Mouse (Mus musculus) thymus, postnatal 4 days (tissue): ENCODE measurements at regions not wholly inside any gene's neighbourhood (a gene's known extent, or its start where the extent isn't known, plus 50 kb on each side); places are given as distances from the start of the nearest gene placed in this dataset.

Source experiments
- DNase-seq: peaks from one replicate; pipeline ENCODE4 v3.0.0; 2021

- no peak for DNase-seq
Measured at GRCm38 (mm10) chr3:154513566-154513965, 82.9 kb upstream of the Cryz start.

GRCm38 (mm10) chr3:154510160-154510559 is 86.4 kb upstream of the Cryz start:
- DNase-seq, result no peak

GRCm38 (mm10) chr3:154509394-154509793 is 87.1 kb upstream of the Cryz start:
- peak; percentile 27 for DNase-seq

GRCm38 (mm10) chr3:154493387-154493920 is 103.1 kb upstream of the Cryz start:
- no peak for DNase-seq

GRCm38 (mm10) chr3:154472426-154472825 is 124.1 kb upstream of the Cryz start:
- no peak for DNase-seq

GRCm38 (mm10) chr3:154467581-154468374 is 128.7 kb upstream of the Cryz start:
- no peak for DNase-seq

GRCm38 (mm10) chr3:154458208-154458607 is 127.7 kb upstream of the Lhx8 start:
- peak; percentile 22 for DNase-seq

- DNase-seq, result no peak
Measured at GRCm38 (mm10) chr3:154453025-154453424, 122.6 kb upstream of the Lhx8 start.

- no peak for DNase-seq
Measured at GRCm38 (mm10) chr3:154452585-154452984, 122.1 kb upstream of the Lhx8 start.

GRCm38 (mm10) chr3:154451169-154451568 is 120.7 kb upstream of the Lhx8 start:
- no peak for DNase-seq

GRCm38 (mm10) chr3:154443351-154444075 is 113.1 kb upstream of the Lhx8 start:
- DNase-seq, result no peak

GRCm38 (mm10) chr3:154441454-154441853 is 111.0 kb upstream of the Lhx8 start:
- no peak for DNase-seq

GRCm38 (mm10) chr3:154440899-154441298 is 110.4 kb upstream of the Lhx8 start:
- DNase-seq, result no peak

GRCm38 (mm10) chr3:154430856-154431255 is 100.4 kb upstream of the Lhx8 start:
- no peak for DNase-seq

GRCm38 (mm10) chr3:154429666-154430065 is 99.2 kb upstream of the Lhx8 start:
- no peak for DNase-seq

GRCm38 (mm10) chr3:154424589-154424988 is 94.1 kb upstream of the Lhx8 start:
- DNase-seq, result peak; percentile 12

GRCm38 (mm10) chr3:154421461-154421950 is 91.0 kb upstream of the Lhx8 start:
- DNase-seq, result no peak

- DNase-seq, result no peak
Measured at GRCm38 (mm10) chr3:154418177-154418832, 87.8 kb upstream of the Lhx8 start.

GRCm38 (mm10) chr3:154414358-154414757 is 83.9 kb upstream of the Lhx8 start:
- no peak for DNase-seq

- no peak for DNase-seq
Measured at GRCm38 (mm10) chr3:154410292-154410691, 79.8 kb upstream of the Lhx8 start.

- DNase-seq, result no peak
Measured at GRCm38 (mm10) chr3:154402081-154402480, 71.6 kb upstream of the Lhx8 start.

- DNase-seq, result no peak
Measured at GRCm38 (mm10) chr3:154393626-154394025, 63.2 kb upstream of the Lhx8 start.

GRCm38 (mm10) chr3:154391629-154392028 is 61.2 kb upstream of the Lhx8 start:
- DNase-seq, result no peak
